Mouse (Mus musculus) central nervous system, embryonic 14 days (tissue): ENCODE measurements around the gene Rerg. TPM values are rescaled to one million over a fixed set of nuclear protein-coding genes. Genes with fewer than 3 reads are reported as not detected.

Experiments used
- polyA plus RNA-seq: library from polyadenylated mRNA; depleted of rRNA; stranded (reverse); fragments of >200 nt; gene quantifications from 2 replicates; pipeline ENCODE4 v1.2.3, GENCODE M21; 2012; rRNA removed

Gene Rerg
- 3.9 and 5.1 TPM in 2 replicates for polyA plus RNA-seq

DNA sequence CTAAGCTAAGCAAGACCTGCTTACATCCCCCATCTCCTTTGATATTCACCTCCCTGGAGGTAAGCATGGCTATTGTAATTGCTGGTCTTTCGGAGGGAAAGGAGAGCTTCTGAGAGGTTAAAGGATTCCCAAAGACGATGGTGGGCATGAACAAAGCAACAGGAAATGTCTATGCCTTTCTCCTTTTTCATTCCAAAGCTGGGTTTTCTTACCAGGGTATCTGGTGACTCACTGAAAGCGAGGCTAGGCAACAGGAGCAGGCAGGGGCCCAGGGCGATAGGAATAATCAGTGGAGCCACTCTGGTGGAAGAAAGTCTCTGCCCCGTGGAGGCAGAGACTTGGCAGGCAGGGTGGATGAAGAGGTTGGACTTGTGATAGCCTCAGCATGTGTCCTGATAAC, at the start of gene Rerg:
TSS of gene Rerg (minus strand) at position 272 of the 400 bp plus-strand sequence.

Other genes with a start within 250 kb of the Rerg start
- gene Erp27, start 248.3 kb downstream of the Rerg start, polyA plus RNA-seq = 0.16 and 0.20 TPM in 2 replicates
- gene Pde6h, start 246.7 kb downstream of the Rerg start, polyA plus RNA-seq = 0.19 and 0.23 TPM in 2 replicates
- gene Arhgdib, start 228.6 kb downstream of the Rerg start, polyA plus RNA-seq = 19.7 and 28.4 TPM in 2 replicates
- gene Ptpro, start 81.8 kb upstream of the Rerg start, polyA plus RNA-seq = 36.8 and 42.2 TPM in 2 replicates